Mouse (Mus musculus) layer of hippocampus, postnatal 36 days (tissue): Measurements from ENCODE around the gene Cemip2. TPM values are rescaled to one million over a fixed set of nuclear protein-coding genes. Genes with fewer than 3 reads are reported as not detected.

Source experiments
- DNase-seq, 2 experiments: peaks; one replicate each; pipeline ENCODE4 v3.0.0; 2022
- total RNA-seq, 2 experiments: library from RNA; stranded (reverse); gene quantifications; 2 replicates each; pipeline ENCODE4 v1.2.3; 2021

Cemip2 gene
- total RNA-seq, 2 experiments from 2014 or later, result 12.5 to 12.7 TPM

- DNase-seq, result no peak
Observed at GRCm38 (mm10) chr19:21780663-21781062, 2.5 kb downstream of the Cemip2 start.

DNA sequence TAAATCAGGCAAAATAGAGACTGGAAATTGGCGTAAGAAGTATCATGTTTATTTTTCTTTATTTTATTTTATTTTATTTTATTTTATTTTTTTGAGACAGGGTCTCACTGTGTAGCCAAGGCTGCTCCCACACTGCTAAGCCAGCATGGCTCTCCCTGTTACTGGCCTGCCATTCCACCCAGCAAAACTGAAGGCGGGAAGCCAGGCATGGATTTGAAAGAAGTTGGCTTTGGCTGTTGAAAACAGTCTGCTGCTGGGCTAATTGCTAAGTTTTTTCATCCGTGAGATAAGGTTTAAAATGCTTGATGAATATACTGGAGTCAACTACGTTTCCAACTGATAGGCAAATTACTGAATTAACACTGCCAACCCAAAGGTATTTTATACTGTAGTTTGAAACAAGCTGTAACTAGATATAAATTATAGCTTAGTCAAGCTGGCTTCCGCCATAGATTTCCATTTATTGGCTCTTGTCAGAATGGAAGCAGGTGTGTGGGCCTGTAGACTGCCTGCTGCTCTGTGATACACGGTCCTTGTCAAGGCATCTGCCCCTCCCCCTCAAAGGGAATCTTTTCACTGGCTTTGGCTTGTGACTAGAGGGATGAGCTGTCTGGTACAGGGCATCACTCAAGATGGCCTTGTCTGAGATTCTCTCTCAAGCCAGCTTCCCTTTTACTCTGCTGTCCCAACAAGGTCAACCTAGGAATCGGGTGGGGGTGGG, 3.1 kb downstream of the Cemip2 start:
- DNase-seq, result no peak

- no peak for DNase-seq
Observed at GRCm38 (mm10) chr19:21781787-21782432, 3.8 kb downstream of the Cemip2 start.

DNA sequence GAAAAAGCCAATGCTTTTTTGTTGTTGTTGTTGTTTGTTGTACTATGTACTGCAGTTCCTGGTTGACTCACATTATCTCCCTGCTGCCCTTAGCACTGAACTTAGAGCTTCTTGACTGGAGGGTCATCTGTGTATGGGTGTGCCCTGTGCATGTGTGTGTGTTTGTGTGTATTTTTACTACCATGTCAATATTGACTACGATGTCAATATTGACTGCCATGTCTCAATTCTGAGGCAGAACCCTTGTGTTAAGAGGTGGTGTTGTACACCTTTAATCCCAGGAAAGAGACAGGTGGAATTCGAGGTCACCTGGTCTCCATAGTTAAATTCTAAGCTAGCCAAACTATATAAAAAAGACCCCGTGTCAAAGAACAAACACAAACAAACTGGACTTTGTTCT, 5.6 kb downstream of the Cemip2 start:
- DNase-seq, result no peak

DNA sequence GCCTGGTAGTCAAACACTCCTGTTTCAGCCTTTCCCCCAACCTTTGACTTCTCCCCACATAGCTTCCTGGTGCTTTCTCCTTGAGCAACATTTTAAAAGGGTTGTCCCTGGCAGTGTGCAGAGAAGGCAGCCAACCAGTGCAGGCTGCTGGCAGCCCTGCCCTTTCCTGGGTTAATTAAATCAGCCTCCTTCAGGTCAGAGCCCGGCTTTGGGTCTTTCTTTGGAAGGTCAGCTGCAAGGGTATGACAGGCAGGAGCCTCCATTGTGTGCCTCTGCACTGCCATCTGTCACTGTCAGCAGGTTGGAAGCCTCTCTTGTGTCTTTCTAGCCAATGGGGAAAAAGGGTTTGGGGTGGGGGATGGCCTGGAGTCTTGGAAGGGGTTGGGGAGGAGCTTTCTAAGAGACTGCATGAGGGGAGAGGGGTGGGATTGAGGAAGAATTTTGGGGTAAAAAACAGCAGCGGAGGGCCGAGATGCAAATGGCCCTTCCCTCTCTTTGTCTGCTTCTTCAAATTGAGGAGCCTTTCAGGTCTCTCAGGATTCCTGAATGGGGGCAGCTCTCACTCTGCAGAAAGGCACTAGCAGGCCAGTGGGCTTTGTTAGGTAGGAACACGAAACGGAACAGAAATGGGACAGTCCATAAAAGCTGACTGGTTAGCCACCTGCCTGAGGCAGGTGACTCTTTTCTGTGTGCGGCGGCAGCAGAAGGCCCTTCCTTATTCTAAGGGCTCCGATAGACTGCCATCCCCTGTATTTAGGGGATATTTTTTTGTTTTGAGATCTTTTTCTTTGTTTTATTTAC, 6.4 kb downstream of the Cemip2 start:
- no peak for DNase-seq

DNA sequence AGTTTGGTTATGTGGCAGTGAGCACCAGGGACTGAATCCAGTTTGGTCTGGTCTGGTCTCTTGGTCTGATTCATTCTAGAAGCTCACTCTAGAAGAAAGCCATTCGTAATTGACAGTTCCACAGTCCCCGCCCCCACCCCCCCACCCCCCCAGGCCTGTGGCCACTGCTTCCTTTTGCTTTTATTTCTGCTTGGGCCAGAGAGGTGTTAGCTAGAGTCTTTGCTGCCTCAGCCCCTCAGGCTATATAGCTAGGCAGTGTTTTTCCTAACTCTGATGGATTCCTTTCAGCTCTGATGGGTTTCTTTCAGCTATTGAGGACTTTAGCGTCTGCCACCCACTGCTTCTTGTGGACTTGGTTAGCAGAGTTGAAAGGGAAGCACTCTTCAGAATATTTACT, 7.0 kb downstream of the Cemip2 start:
- no peak for DNase-seq

DNA sequence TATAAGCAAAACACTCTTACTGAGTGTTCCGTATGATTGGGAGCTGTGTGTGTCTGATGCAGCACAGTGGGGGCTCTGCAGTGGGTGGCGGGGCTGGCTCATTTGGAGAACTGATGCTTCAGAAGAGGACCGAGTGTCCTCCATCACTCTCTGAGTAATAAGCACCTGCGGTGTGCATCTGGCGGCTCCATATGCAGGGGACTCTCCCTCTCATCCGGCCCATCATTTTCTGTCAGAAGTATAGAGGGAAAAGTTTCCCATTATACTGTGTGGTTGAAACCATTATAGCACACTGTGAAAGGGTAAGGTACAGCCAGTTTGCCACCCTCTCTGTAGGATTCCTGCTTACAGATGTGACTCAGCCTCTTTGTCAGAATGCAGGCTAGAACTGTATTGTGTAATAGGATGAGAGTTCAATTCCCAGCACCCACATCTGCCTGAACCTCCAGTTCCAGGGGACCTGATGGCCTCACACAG, 8.9 kb downstream of the Cemip2 start:
- peak; percentile 31 to 54 for DNase-seq

DNA sequence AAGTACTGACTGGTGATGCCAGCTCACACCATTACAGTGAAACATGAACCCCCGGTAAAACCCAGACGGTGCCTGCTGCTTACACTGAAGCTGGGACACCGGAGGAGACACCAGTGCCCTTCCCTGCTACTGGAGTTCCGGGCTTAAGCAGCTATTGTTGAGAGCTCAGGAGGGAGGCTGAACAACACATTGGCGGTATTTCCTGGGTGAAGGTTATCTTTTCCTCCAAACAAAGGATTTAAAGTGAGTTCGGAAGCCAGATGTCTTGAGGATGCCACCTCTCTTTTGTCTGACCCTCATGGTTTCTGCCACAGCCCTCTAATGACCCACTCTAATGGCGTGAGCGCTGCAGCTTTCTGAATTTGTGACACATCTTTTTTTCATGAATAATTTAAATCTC, 10.9 kb downstream of the Cemip2 start:
- no peak for DNase-seq

DNA sequence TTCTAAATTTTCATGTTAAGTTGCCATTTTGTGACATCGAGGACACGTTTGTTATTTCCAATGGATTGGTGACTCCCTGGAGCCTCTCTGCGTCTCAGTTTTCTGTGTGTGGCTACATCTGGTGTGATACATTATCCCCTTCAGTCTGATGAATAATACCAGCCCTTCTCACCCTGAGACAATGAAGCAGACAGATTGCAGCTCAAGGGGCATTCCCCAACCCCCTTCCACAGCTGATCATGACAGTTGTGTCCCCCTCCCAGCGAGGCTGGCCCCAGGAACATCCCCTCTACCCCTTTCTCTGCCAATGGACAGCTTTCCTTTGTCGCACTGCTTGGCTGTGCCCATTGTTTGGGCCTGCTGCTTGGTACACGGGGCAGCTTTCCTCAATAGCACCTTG, 11.5 kb downstream of the Cemip2 start:
- DNase-seq, result no peak

DNA sequence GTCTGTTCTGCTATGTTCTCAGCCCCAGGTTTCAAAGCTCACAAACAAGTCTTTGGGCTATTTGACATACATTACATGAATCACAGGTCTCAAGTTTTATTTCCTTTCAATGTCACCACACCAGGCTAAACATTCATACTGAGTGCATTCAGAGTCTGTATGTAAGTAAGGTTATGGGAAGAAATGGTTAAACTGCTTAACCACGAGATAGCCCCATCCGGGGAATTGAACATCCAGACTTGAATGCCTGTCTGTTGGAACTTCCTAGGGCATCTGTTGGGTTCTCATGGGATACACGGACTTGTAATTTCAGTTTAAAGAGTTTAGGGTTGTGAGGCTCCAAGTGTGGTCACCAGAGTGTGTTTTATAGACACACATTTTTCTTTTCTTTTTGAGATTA, 13.2 kb downstream of the Cemip2 start:
- no peak for DNase-seq

GRCm38 (mm10) chr19:21791826-21792225, 13.7 kb downstream of the Cemip2 start:
- no peak for DNase-seq

DNA sequence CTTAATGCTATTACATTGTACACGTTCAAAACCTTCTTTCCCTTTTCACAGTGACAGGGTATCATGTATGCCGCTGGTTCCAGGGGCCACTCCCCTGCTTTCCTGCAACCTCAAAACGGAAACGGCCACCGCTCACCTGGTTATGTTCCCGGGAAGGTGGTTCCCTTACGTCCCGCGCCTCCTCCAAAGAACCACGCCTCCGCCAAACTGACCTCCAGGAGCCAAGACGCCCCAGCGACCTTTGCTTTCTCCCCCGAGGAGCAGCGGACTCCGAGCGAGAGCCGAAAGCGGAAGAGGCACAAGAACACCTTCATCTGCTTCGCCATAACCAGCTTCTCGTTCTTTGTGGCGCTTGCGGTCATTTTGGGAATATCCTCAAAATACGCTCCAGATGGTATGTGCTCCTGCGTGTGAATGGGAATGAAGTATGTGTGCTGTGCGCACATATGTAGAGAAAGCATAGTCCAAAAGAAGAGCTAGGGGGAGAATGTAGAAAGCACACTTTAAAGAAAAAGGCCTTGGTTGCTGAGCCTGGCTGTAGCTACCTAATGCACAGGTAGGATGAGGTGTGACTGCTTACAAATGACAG, 14.5 kb downstream of the Cemip2 start:
- DNase-seq, result no peak

DNA sequence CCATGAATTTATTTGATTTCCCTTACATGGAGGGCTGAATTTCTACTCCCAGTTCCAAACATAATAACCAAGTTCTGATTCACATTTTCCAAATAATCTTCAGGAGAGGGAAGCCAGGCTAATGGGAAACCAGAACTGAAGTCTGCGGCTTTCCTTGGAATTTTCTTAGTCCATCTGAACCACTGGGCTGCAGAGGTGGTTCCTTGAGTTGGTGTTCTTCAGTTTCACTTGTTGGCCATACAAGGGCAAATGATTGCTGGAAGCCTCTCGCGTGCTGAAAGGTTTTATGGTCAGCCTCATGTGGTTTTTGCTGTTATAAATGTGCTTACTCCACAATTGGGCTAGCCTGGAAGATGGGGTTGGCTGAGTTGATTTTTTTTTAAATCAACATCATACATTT, 16.4 kb downstream of the Cemip2 start:
- DNase-seq, result no peak

DNA sequence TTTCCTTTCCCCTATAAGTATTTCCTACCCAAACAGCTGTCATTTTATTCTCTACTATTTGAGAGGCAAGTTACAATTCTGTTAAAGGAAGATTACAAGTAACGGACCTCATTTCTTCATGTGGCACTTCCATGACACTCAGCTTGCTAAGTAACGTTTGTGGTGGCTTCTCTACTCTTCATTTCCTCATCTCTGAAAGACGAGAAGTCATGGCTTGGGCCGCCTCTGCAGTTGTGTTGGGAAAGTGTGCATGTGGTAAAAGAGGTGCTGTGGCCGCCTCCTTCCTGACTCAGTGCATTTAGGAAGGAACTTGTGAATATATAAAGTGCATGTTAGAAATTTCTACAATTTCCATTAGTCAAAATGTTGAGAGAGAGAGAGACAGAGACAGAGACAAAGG, 18.2 kb downstream of the Cemip2 start:
- no peak for DNase-seq

DNA sequence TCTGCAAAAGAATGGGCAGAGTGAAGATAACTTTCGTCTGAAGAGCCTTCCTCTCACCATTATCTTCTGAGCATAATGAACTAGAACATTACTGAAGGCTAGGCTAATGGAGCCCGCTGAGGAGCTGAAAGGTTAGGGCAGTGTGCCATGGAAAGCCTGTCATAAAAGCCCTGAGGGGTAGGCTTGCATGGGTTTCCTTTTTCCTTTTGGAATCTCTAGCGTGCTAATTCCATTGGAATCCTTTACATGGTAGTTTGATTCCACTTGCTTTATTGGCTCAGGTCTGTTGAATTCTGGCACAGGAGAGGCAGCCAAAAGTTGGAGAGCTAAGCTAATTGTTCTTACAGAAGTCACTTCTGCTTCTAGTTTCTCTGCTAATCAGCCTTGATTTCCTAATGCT, 20.6 kb downstream of the Cemip2 start:
- DNase-seq, result no peak

DNA sequence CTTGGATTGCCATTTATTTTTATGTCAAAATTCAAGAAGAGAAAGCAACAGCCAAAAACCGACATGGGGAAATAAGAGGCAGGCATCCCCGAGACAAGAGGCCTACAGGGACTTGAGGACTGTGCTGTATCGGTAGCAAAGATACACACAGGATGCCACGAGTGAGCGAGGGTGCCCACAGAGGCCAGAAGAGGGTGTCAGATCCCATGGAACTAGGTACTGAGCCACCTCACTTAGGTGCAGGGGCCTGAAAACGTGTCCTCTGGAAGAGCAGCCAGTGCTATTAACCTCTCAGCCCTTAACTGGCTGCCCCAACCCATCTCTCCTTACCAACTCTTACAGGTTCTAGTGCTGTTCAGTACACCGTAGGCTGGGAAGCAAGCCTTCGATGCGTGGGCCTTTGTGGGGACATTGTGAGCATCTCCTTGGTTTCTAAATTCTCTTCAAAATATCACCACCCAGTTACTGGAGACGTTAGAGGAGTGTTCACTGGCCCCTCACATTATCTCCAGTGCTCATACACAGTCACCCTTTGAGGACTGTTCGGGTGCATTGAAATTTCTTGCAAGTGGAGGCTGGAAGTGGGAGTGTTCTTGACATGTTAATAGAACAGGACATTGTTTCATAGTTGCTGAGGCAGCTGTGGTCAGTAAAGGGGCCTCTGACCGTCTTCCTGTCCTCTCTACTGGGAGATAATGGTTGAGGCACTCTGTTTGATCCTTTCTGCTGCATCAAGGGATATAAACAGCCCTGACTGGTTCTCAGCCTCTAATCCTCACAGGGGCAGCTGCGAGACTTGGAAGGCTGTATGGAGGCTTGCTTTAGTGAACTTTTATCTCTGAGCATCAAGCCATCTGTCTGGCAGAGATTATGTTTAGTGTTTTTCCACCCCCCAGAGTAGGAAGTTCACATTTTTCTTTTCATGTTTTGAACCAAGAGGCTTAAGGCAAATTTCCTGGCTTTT, 21.6 kb downstream of the Cemip2 start:
- no peak for DNase-seq

- DNase-seq, result no peak
Observed at GRCm38 (mm10) chr19:21804488-21804887, 26.3 kb downstream of the Cemip2 start.

DNA sequence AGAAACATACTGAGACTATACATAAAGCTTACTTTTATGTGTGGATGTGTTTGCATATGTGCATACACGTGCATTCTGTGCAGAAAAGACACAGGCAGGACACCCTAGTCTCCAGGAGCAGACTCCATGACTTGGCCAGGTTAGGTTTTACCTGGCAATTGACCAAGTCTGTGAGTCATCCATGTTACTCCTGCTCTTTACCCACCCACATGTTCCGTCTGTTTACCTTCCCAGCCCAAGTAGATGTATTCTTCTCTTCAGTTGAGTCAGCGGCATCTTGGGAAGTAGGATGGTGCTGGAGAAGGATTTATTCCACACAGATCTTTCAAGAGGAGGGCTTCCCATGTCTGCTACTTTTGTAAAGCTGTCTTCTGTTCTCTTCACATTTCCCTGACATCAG, 27.2 kb downstream of the Cemip2 start:
- no peak for DNase-seq

- DNase-seq, result no peak
Observed at GRCm38 (mm10) chr19:21810135-21810534, 32.0 kb downstream of the Cemip2 start.

- DNase-seq, result no peak
Observed at GRCm38 (mm10) chr19:21813560-21813959, 35.4 kb downstream of the Cemip2 start.

GRCm38 (mm10) chr19:21814433-21815020, 36.4 kb downstream of the Cemip2 start:
- no peak for DNase-seq
